Mouse (Mus musculus) neural tube, embryonic 14.5 days (tissue): ENCODE results near the gene Hpcal1. TPM values are rescaled to one million over a fixed set of nuclear protein-coding genes. Genes with fewer than 3 reads are reported as not detected.
"Not testable (repeated sequence)": the region's sequence is repeated elsewhere in the genome, so short reads cannot be mapped to it uniquely, and the experiment has no call there.

ENCODE experiments used
- ATAC-seq: fragments of 200-750 bp; cut with Nextera tagmentation; 2 replicates; pipeline ENCODE4 v1.8.0; 2017; ENCODE audit warnings: low read depth, mild to moderate bottlenecking, moderate TSS enrichment, moderate library complexity
- H3K27ac ChIP-seq: fragments of 300-500 bp; sonication (generic); 2 replicates; pipeline ENCODE4 v1.5.1; 2014; ENCODE audit warnings: low read depth, mild to moderate bottlenecking, control low read depth, low read length, moderate library complexity, mixed read lengths
- H3K27me3 ChIP-seq: fragments of 300-500 bp; sonication (generic); 2 replicates; pipeline ENCODE4 v1.6.1; 2014; ENCODE audit warnings: low read length; ENCODE audit not compliant: control insufficient read depth, insufficient read depth
- H3K36me3 ChIP-seq: fragments of 300-500 bp; sonication (generic); 2 replicates; pipeline ENCODE4 v1.6.1; 2014; ENCODE audit warnings: low read length, mixed read lengths; ENCODE audit not compliant: control insufficient read depth, insufficient read depth
- H3K4me1 ChIP-seq: fragments of 300-500 bp; sonication (generic); 2 replicates; pipeline ENCODE4 v1.6.1; 2014; ENCODE audit warnings: low read length; ENCODE audit not compliant: control insufficient read depth, insufficient read depth
- H3K4me2 ChIP-seq: fragments of 300-500 bp; sonication (generic); 2 replicates; pipeline ENCODE4 v1.6.1; 2014; ENCODE audit warnings: mild to moderate bottlenecking, low read depth, low read length, control low read depth
- H3K4me3 ChIP-seq: fragments of 300-500 bp; sonication (generic); 2 replicates; pipeline ENCODE4 v1.5.1; 2014; ENCODE audit warnings: low read depth, low read length, control low read depth, mixed read lengths
- H3K9ac ChIP-seq: fragments of 300-500 bp; sonication (generic); replicated peaks from 2 replicates; pipeline ENCODE4 v1.6.1; 2014; ENCODE audit warnings: low read depth, mild to moderate bottlenecking, control low read depth, low read length, mixed read lengths
- H3K9me3 ChIP-seq: fragments of 300-500 bp; sonication (generic); 2 replicates; pipeline ENCODE4 v1.6.1; 2016; ENCODE audit warnings: low read length; ENCODE audit not compliant: control insufficient read depth
- WGBS: fragments of 180-500 bp; shearing (Covaris S2); extraction: QIAGEN DNeasy Blood & Tissue Kit; methylation state at CpG from one replicate; pipeline ENCODE4 v1.1.7; 2014; 5-methylcytosine and 5-hydroxymethylcytosine counted together
- polyA plus RNA-seq: library from polyadenylated mRNA; unstranded; fragments of >200 nt; fragmentation: Nextera tagmentation; extraction: Ambion mirVana; gene quantifications from 2 replicates; pipeline ENCODE4 v1.2.1, GENCODE M21; 2014

Gene Hpcal1
- polyA plus RNA-seq, 1 experiment from 2014 or later, result 135 TPM

DNA sequence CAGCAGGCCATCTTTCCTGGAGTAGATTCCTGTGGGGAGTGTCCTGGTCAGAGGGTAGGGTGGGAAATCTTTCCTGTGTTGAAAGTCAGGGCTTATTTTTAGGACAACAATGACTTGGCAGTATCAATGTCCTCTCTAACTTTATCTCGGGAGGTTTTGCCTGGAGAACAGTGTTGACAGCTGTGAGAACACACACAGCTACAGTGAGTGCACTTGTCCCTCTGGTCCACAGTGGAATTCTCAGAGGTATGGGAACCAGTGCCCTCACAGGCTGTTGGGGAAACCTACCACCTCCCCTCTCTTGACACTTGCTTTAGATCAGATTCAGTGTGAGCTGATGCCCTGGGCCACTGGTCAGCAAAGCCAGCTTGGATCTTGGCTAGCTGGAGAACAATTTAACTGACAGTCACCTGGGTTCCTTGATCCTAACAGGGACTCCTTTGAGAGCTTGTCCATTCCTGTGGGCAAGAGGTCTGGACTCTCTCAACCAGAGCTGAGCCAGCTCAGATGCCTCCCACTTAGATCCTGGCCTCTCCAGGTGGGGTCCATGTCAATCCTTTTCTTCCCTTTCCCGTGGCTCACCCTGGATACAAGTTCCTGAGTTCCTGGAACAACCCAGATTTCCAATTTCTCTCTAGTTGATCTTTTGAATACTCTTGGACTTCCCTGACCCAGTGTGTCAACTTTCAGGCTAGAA lies 79.0 kb downstream of the Hpcal1 start:
- Histone ChIP-seq H3K4me2 (no peak overlapping the region), H3K9me3 (no peaks in the 10 kb centered on the region), H3K4me1 (no peaks in the 10 kb centered on the region), H3K27me3 (no peaks in the 10 kb centered on the region), H3K9ac (no peak overlapping the region), H3K36me3 (no peaks in the 10 kb centered on the region), H3K4me3 (no peak overlapping the region), H3K27ac (no peak overlapping the region)
- 82% methylated on average over 2 of the region's 2 CpGs for WGBS
- no peak for ATAC-seq

DNA sequence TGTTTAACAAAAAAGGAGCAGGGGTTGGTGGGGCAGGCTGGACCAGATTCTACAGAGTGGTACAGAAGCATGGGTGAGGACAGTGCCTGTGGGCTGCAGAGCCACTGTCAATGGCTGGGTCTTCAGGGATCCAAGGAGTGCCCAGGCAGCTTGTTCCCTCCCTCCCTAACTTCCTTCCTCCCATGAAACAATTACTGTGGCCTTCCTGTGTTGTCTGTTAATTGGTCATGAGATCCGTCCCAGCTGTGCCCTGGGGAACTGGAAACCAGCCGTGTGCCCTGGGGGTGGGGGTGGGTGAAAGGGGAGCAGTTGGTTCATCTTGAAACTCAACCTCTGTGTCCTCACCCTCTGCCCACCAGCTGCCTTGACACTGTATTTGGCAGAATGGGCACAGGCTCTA lies 79.9 kb downstream of the Hpcal1 start:
- 29% methylated on average over 2 of the region's 2 CpGs for WGBS
- no peak overlapping the region for H3K4me2 ChIP-seq
- H3K9ac ChIP-seq, result no peak overlapping the region
- no peak overlapping the region for H3K4me3 ChIP-seq
- no peaks in the 10 kb centered on the region for H3K4me1 ChIP-seq
- no peak overlapping the region for H3K27ac ChIP-seq
- no peaks in the 10 kb centered on the region for H3K9me3 ChIP-seq
- ATAC-seq, result peak; percentile 21; the same call in 1 of the 2 replicates
- H3K27me3 ChIP-seq, result no peaks in the 10 kb centered on the region
- no peaks in the 10 kb centered on the region for H3K36me3 ChIP-seq

DNA sequence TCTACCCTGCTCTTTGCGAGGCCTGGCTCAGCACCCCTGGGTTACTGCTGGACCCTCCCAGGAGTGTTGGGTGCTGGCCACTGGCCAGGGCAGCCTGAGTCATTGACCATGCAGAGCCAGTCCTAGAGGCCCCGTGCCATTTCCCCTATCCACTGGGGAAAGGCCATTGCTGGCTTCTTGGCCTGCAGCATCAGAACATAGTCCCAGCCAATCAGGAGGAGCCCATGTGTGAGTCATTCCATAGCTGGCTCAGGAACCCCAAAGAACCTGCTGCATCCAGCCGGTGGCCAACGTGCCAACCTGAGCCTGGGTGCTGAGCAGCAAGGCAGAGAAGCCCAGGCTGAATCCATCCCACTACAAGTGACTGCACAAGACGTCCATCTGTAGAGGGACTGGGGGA lies 83.1 kb downstream of the Hpcal1 start:
- not testable (repeated sequence) for H3K27me3 ChIP-seq, H3K4me1 ChIP-seq, H3K4me2 ChIP-seq, H3K9me3 ChIP-seq, H3K36me3 ChIP-seq, H3K27ac ChIP-seq, H3K9ac ChIP-seq, H3K4me3 ChIP-seq, ATAC-seq
- WGBS, result 83% methylated on average over 5 of the region's 5 CpGs

DNA sequence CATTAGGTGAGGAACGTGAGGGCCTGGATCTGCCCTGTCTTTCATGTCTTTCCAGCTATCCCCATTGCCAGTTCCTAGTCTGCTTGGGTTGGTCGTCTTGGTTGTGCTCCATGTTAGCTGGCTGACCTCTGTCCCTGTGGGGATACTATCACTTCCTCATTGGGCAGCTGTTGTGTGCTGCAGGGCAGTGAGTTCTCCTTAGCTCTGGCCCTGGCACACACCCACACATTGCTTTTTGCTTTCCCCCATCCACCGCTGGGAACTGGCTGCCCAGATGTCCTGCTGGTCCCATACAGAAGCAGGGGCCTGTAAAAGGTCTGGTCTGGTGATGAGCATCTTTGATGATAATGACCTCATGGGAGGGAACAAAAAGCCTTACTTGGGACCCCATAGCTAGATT lies 84.2 kb downstream of the Hpcal1 start:
- not testable (repeated sequence) for H3K27me3 ChIP-seq, H3K27ac ChIP-seq, H3K9ac ChIP-seq, H3K4me1 ChIP-seq, H3K36me3 ChIP-seq, H3K4me3 ChIP-seq, ATAC-seq, H3K9me3 ChIP-seq, H3K4me2 ChIP-seq
- WGBS, result 50% methylated on average over 3 of the region's 3 CpGs

DNA sequence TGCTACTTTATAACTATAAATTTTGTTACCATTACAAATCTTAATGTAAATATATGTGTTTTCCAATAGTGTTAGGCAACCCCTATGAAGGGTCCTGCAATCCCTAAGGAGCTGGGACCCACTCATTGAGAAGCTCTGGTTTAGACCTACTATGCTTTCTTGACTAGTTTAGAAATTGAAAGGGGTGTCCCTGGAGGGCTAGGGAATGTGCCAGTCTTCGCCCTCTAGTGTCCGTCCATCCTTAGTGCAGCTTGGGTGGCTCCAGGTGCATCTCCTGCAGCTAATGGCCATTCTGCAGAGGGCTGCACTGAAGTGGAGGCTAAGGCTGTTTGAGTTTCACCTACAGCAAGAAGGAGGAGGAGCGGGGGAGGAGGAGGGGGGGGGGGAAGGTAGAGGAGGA lies 87.7 kb downstream of the Hpcal1 start:
- Histone ChIP-seq H3K4me3 (no peak overlapping the region), H3K4me1 (peaks cover 2% of the 10 kb centered on the region; the same call in 1 of the 2 replicates), H3K9me3 (no peaks in the 10 kb centered on the region), H3K4me2 (no peak overlapping the region), H3K27ac (no peak overlapping the region), H3K27me3 (no peaks in the 10 kb centered on the region), H3K9ac (no peak overlapping the region), H3K36me3 (no peaks in the 10 kb centered on the region)
- 12% methylated on average over 3 of the region's 3 CpGs for WGBS
- ATAC-seq, result no peak

DNA sequence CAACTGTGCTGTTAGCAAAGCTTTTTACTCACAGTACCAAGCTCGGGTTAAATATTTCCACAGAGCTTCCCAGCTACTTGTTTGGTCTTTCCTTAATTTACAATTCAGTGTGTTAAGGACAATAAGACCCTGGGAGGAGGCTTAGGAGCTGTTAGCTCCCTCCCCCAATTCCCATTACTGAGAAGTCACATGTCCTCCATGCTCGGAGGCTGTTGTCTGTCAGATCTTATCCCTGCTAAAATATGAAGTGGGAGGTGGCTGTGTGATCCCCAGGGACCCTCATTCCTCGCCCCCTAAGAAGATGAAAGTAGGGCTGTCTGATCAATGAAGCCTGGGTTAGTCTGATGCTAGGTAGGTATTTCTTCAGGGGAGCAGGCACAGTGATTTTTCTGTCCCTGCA lies 88.4 kb downstream of the Hpcal1 start:
- WGBS, result 11% methylated on average over 3 of the region's 3 CpGs
- Histone ChIP-seq H3K4me3 (no peak overlapping the region), H3K27ac (no peak overlapping the region), H3K36me3 (no peaks in the 10 kb centered on the region), H3K27me3 (no peaks in the 10 kb centered on the region), H3K9ac (no peak overlapping the region), H3K4me1 (peaks cover 2% of the 10 kb centered on the region; the same call in 1 of the 2 replicates), H3K4me2 (no peak overlapping the region), H3K9me3 (no peaks in the 10 kb centered on the region)
- ATAC-seq, result peak; percentile 58; the same call in 1 of the 2 replicates

DNA sequence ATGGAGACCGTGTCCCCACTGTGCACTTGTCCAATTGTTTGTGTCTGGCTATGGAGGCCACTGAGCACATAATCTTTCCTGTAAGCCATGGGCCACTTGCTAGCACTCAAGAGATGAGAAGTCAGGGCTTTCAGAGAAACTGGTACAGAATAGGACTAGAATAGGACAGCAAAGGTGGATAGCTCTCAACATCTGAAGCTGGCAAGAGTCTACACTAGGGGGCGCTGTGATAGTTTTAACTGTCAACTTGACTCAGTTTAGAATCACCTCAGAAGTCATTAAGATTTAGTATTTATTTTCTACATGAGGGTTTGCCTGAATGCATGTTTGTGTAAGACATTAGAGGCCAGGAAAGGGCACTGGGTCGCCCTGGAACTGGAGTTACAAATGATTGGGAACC lies 98.8 kb downstream of the Hpcal1 start:
- H3K9me3 ChIP-seq, result no peaks in the 10 kb centered on the region
- H3K36me3 ChIP-seq, result no peaks in the 10 kb centered on the region
- H3K4me3 ChIP-seq, result no peak overlapping the region
- no peak overlapping the region for H3K9ac ChIP-seq
- H3K27me3 ChIP-seq, result no peaks in the 10 kb centered on the region
- no peak overlapping the region for H3K4me2 ChIP-seq
- 51% methylated on average over 3 of the region's 3 CpGs for WGBS
- no peaks in the 10 kb centered on the region for H3K4me1 ChIP-seq
- H3K27ac ChIP-seq, result no peak overlapping the region
- no peak for ATAC-seq

DNA sequence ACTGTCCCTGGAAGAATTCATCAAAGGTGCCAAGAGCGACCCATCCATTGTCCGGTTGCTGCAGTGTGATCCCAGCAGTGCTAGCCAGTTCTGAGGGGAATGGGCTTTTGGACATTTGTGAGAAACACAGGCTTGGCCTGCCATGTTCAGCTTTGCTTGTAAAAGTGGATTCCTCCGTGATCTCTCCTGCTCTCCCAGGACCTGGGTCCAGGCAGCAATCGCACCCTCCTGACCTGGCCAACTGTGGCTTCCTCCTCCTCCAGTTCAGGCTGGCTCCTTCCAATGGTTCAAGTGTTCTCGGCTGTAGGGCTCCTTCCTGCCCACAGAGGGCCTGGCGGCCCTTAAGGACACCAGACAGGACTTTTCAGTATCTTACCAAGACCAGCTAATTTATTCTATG lies 100.5 kb downstream of the Hpcal1 start:
- H3K4me1 ChIP-seq, result no peaks in the 10 kb centered on the region
- ATAC-seq, result no peak
- H3K9me3 ChIP-seq, result no peaks in the 10 kb centered on the region
- no peak overlapping the region for H3K4me2 ChIP-seq
- no peak overlapping the region for H3K27ac ChIP-seq
- H3K9ac ChIP-seq, result no peak overlapping the region
- no peaks in the 10 kb centered on the region for H3K36me3 ChIP-seq
- H3K4me3 ChIP-seq, result no peak overlapping the region
- no peaks in the 10 kb centered on the region for H3K27me3 ChIP-seq
- 85% methylated on average over 6 of the region's 6 CpGs for WGBS

DNA sequence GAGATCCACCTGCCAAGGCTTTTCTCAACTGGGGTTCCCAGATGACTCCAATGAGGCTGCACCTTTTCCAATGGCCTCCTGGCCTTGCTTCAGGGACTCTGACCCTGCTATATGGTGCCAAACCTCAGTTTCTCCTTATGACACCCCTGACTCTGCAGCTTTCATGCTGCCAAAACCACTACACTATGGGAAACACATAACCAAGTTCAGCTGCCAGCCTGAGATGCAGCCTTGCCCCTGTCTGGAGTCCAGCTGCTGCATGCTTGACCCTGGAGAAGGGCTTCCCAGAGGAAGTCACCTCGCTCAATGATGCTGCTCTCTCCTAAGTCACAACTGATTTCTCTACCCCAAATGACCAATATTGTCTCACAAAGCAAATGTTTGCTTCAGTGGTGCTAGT lies 102.1 kb downstream of the Hpcal1 start:
- no peaks in the 10 kb centered on the region for H3K27me3 ChIP-seq
- no peak overlapping the region for H3K9ac ChIP-seq
- no peaks in the 10 kb centered on the region for H3K4me1 ChIP-seq
- no peak overlapping the region for H3K27ac ChIP-seq
- no peak overlapping the region for H3K4me2 ChIP-seq
- no peak overlapping the region for H3K4me3 ChIP-seq
- no peak for ATAC-seq
- WGBS, result 87% methylated on average over 1 of the region's 1 CpGs
- no peaks in the 10 kb centered on the region for H3K36me3 ChIP-seq
- H3K9me3 ChIP-seq, result no peaks in the 10 kb centered on the region
